Mouse (Mus musculus) mouse embryonic stem cell (cell line): ENCODE measurements around the gene Ncoa3.

Experiments used
- in situ Hi-C, 2 experiments: fragments of 300-500 bp; cut with MboI; formaldehyde crosslinking; loops; 1 replicate in 1 of 2; 3 replicates in 1 of 2; pipeline ENCODE4 v1.14.3; 2019 to 2020; ENCODE audit warnings: low sequenced_read_pairs in 2 of 2, low pct_unique_long_range_greater_than_20kb in 1 of 2, mixed read lengths in 1 of 2; ENCODE audit not compliant: unreplicated experiment in 1 of 2

Gene Ncoa3

GRCm38 (mm10) chr2:166080967-166081750, 88.7 kb downstream of the Ncoa3 start:
- in situ Hi-C loops, result loop anchor here (25.0 kb wide), 3 partner anchors 256 to 706 kb away; partner anchors contain the start of gene Trp53rkb (in 1 of the 2)

GRCm38 (mm10) chr2:166082193-166082592, 89.8 kb downstream of the Ncoa3 start:
- in situ Hi-C loops, result loop anchor here (25.0 kb wide), 3 partner anchors 255 to 705 kb away; partner anchors contain the start of gene Trp53rkb (in 1 of the 2)

- in situ Hi-C loops, result loop anchor here (25.0 kb wide), 3 partner anchors 255 to 705 kb away; partner anchors contain the start of gene Trp53rkb (in 1 of the 2)
Measured at GRCm38 (mm10) chr2:166082661-166083060, 90.2 kb downstream of the Ncoa3 start.

GRCm38 (mm10) chr2:166083542-166084031, 91.2 kb downstream of the Ncoa3 start:
- in situ Hi-C loops, result loop anchor here (25.0 kb wide), 3 partner anchors 254 to 704 kb away; partner anchors contain the start of gene Trp53rkb (in 1 of the 2)

GRCm38 (mm10) chr2:166084111-166084510, 91.7 kb downstream of the Ncoa3 start:
- in situ Hi-C loops, result loop anchor here (25.0 kb wide), 3 partner anchors 253 to 703 kb away; partner anchors contain the start of gene Trp53rkb (in 1 of the 2)

- in situ Hi-C loops, result loop anchor here (5.0 to 25.0 kb wide), 4 partner anchors 252 to 702 kb away; partner anchors contain the start of gene Trp53rkb (in 1 of the 2)
Measured at GRCm38 (mm10) chr2:166084964-166085363, 92.5 kb downstream of the Ncoa3 start.

GRCm38 (mm10) chr2:166085780-166086179, 93.3 kb downstream of the Ncoa3 start:
- in situ Hi-C loops, result loop anchor here (5.0 to 25.0 kb wide), 4 partner anchors 252 to 702 kb away; partner anchors contain the start of gene Trp53rkb (in 1 of the 2)

GRCm38 (mm10) chr2:166086457-166087233, 94.2 kb downstream of the Ncoa3 start:
- in situ Hi-C loops, result loop anchor here (5.0 to 25.0 kb wide), 4 partner anchors 251 to 701 kb away; partner anchors contain the start of gene Trp53rkb (in 1 of the 2)

GRCm38 (mm10) chr2:166088991-166089390, 96.6 kb downstream of the Ncoa3 start:
- in situ Hi-C loops, result loop anchor here (5.0 to 25.0 kb wide), 4 partner anchors 248 to 698 kb away; partner anchors contain the start of gene Trp53rkb (in 1 of the 2)

- in situ Hi-C loops, result loop anchor here (25.0 kb wide), 3 partner anchors 247 to 697 kb away; partner anchors contain the start of gene Trp53rkb (in 1 of the 2)
Measured at GRCm38 (mm10) chr2:166090131-166090581, 97.7 kb downstream of the Ncoa3 start.

- in situ Hi-C loops, result loop anchor here (25.0 kb wide), 3 partner anchors 246 to 696 kb away; partner anchors contain the start of gene Trp53rkb (in 1 of the 2)
Measured at GRCm38 (mm10) chr2:166091599-166091998, 99.2 kb downstream of the Ncoa3 start.

GRCm38 (mm10) chr2:166092412-166092811, 100.0 kb downstream of the Ncoa3 start:
- in situ Hi-C loops, result loop anchor here (25.0 kb wide), 3 partner anchors 245 to 695 kb away; partner anchors contain the start of gene Trp53rkb (in 1 of the 2)

- in situ Hi-C loops, result loop anchor here (25.0 kb wide), 3 partner anchors 241 to 691 kb away; partner anchors contain the start of gene Trp53rkb (in 1 of the 2)
Measured at GRCm38 (mm10) chr2:166096300-166096699, 103.9 kb downstream of the Ncoa3 start.

- in situ Hi-C loops, result loop anchor here (25.0 kb wide), 3 partner anchors 240 to 690 kb away; partner anchors contain the start of gene Trp53rkb (in 1 of the 2)
Measured at GRCm38 (mm10) chr2:166096834-166097233, 104.4 kb downstream of the Ncoa3 start.

GRCm38 (mm10) chr2:166097443-166098291, 105.2 kb downstream of the Ncoa3 start:
- in situ Hi-C loops, result loop anchor here (25.0 kb wide), 3 partner anchors 240 to 690 kb away; partner anchors contain the start of gene Trp53rkb (in 1 of the 2)

- in situ Hi-C loops, result loop anchor here (25.0 kb wide), 3 partner anchors 239 to 689 kb away; partner anchors contain the start of gene Trp53rkb (in 1 of the 2)
Measured at GRCm38 (mm10) chr2:166098292-166098933, 106.0 kb downstream of the Ncoa3 start.
